Mouse (Mus musculus): Measurements from ENCODE around the gene 3110082J24Rik. TPM values are rescaled to one million over a fixed set of nuclear protein-coding genes. Genes with fewer than 3 reads are reported as not detected.

The 3110082J24Rik gene
- total and polyA plus RNA-seq, 3 experiments = not detected

GRCm38 (mm10) chr5:30138193-30138592, 32.3 kb upstream of the 3110082J24Rik start:
- peaks cover 0 to 39% of the 10 kb centered on the region in 2 experiments; a peak in 2 of 4 replicates for H3K36me3 ChIP-seq (ENCODE audit: control insufficient read depth in 1 of 2, insufficient read depth in 2 of 2, low read length in 2 of 2)
- no peak overlapping the region for H3K4me3 ChIP-seq (ENCODE audit: control insufficient read depth in 1 of 2, insufficient read depth in 1 of 2, low read depth in 2 of 2, low read length in 2 of 2)
- no peaks in the 10 kb centered on the region for H3K4me1 ChIP-seq (ENCODE audit: control insufficient read depth in 1 of 2, insufficient read depth in 2 of 2, low read length in 2 of 2)
- no peak overlapping the region for H3K9ac ChIP-seq (ENCODE audit: control insufficient read depth, low read depth, low read length, poor library complexity, severe bottlenecking)
- no peak overlapping the region for H3K27ac ChIP-seq (ENCODE audit: control insufficient read depth, low read depth, low read length)
- DNase-seq (ENCODE audit: low read depth, low spot score) = no peak
- no peaks in the 10 kb centered on the region for H3K27me3 ChIP-seq (ENCODE audit: control insufficient read depth in 1 of 2, insufficient read depth in 2 of 2, low read length in 2 of 2)
- no peaks in the 10 kb centered on the region for H3K79me2 ChIP-seq (ENCODE audit: control insufficient read depth, insufficient read depth, low read length, poor library complexity)
- H3K9me3 ChIP-seq (replicated peaks; ENCODE audit: insufficient read depth, low read length) = no peaks in the 10 kb centered on the region
- TF ChIP-seq MEF2A (IDR thresholded peaks at IDR 0.05; ENCODE audit: extremely low read depth, insufficient replicate concordance, low read depth, low read length, poor library complexity, severe bottlenecking) = no peak
- no peak for TF ChIP-seq TCF12 (IDR thresholded peaks at IDR 0.05; ENCODE audit: low read depth, low read length)
- TF ChIP-seq ZC3H11A (IDR thresholded peaks at IDR 0.05; ENCODE audit: low read depth, low read length) = no peak
- no peak for TF ChIP-seq ZKSCAN1 (IDR thresholded peaks at IDR 0.05; ENCODE audit: low read depth, low read length)
- TF ChIP-seq USF2 (IDR thresholded peaks at IDR 0.05; ENCODE audit: borderline replicate concordance in 1 of 2, insufficient read depth in 1 of 2, low read depth in 1 of 2, low read length in 2 of 2) = no peak
- TF ChIP-seq EP300 (IDR thresholded peaks at IDR 0.05; ENCODE audit: low read depth in 1 of 2, low read length in 2 of 2) = no peak
- no peak for TF ChIP-seq HCFC1 (IDR thresholded peaks at IDR 0.05; ENCODE audit: low read depth, low read length)
- TF ChIP-seq NRF1 (IDR thresholded peaks at IDR 0.05; ENCODE audit: insufficient read depth, low read depth, low read length, poor library complexity, severe bottlenecking) = no peak
- no peak for TF ChIP-seq TBP (IDR thresholded peaks at IDR 0.05; ENCODE audit: low read depth, low read length)
- no peak for TF ChIP-seq ELF1 (IDR thresholded peaks at IDR 0.05; ENCODE audit: low read depth, low read length)
- TF ChIP-seq POLR2AphosphoS2 (IDR thresholded peaks at IDR 0.05; ENCODE audit: low read length) = no peak
- no peak for TF ChIP-seq SIN3A (IDR thresholded peaks at IDR 0.05; ENCODE audit: low read length)
- TF ChIP-seq ETS1 (IDR thresholded peaks at IDR 0.05; ENCODE audit: low read depth, low read length) = no peak

- no peak overlapping the region for H3K9ac ChIP-seq (ENCODE audit: control insufficient read depth, low read depth, low read length, poor library complexity, severe bottlenecking)
- DNase-seq (ENCODE audit: low read depth, low spot score) = no peak
- TF ChIP-seq USF1 (IDR thresholded peaks at IDR 0.05; ENCODE audit: low read depth, low read length) (no peak), POLR2AphosphoS2 (IDR thresholded peaks at IDR 0.05; ENCODE audit: low read length) (no peak), ZKSCAN1 (IDR thresholded peaks at IDR 0.05; ENCODE audit: low read depth, low read length) (no peak)
- no peaks in the 10 kb centered on the region for H3K27me3 ChIP-seq (ENCODE audit: control insufficient read depth in 1 of 2, insufficient read depth in 2 of 2, low read length in 2 of 2)
- H3K9me3 ChIP-seq (replicated peaks; ENCODE audit: insufficient read depth, low read length) = no peaks in the 10 kb centered on the region
- H3K36me3 ChIP-seq (ENCODE audit: control insufficient read depth in 1 of 2, insufficient read depth in 2 of 2, low read length in 2 of 2) = peaks cover 0 to 45% of the 10 kb centered on the region in 2 experiments; a peak in 2 of 4 replicates
- no peaks in the 10 kb centered on the region for H3K79me2 ChIP-seq (ENCODE audit: control insufficient read depth, insufficient read depth, low read length, poor library complexity)
- no peaks in the 10 kb centered on the region for H3K4me1 ChIP-seq (ENCODE audit: control insufficient read depth in 1 of 2, insufficient read depth in 2 of 2, low read length in 2 of 2)
- no peak overlapping the region for H3K4me3 ChIP-seq (ENCODE audit: control insufficient read depth in 1 of 2, insufficient read depth in 1 of 2, low read depth in 2 of 2, low read length in 2 of 2)
- no peak overlapping the region for H3K27ac ChIP-seq (ENCODE audit: control insufficient read depth, low read depth, low read length)
Measured at GRCm38 (mm10) chr5:30137271-30137670, 31.4 kb upstream of the 3110082J24Rik start.
